Mouse (Mus musculus): ENCODE results near the gene Chka.
A peak's percentile ranks its signal among the peaks of the same experiment; 100 is the strongest.

Gene Chka

GRCm38 (mm10) chr19:3851502-3851962 lies at the start of gene Chka:
Chka (plus strand) TSS chr19:3851773.
- peak; percentile 99 for DNase-seq

GRCm38 (mm10) chr19:3805526-3805925 lies 46.0 kb upstream of the Chka start:
- DNase-seq = no peak

- DNase-seq = no peak
Observed at GRCm38 (mm10) chr19:3810536-3811233, 40.9 kb upstream of the Chka start.

GRCm38 (mm10) chr19:3814461-3814860 lies 37.1 kb upstream of the Chka start:
- no peak for DNase-seq

- DNase-seq = no peak
Observed at GRCm38 (mm10) chr19:3815824-3816223, 35.7 kb upstream of the Chka start.

- no peak for DNase-seq
Observed at GRCm38 (mm10) chr19:3819080-3819479, 32.5 kb upstream of the Chka start.

- no peak for DNase-seq
Observed at GRCm38 (mm10) chr19:3819899-3820444, 31.6 kb upstream of the Chka start.

- no peak for DNase-seq
Observed at GRCm38 (mm10) chr19:3825044-3825443, 26.5 kb upstream of the Chka start.

- DNase-seq = no peak
Observed at GRCm38 (mm10) chr19:3829863-3830262, 21.7 kb upstream of the Chka start.

- DNase-seq = no peak
Observed at GRCm38 (mm10) chr19:3831716-3832115, 19.9 kb upstream of the Chka start.

GRCm38 (mm10) chr19:3832851-3833353 lies 18.7 kb upstream of the Chka start:
- DNase-seq = peak; percentile 60

GRCm38 (mm10) chr19:3834301-3834700 lies 17.3 kb upstream of the Chka start:
- DNase-seq = no peak

GRCm38 (mm10) chr19:3836791-3837190 lies 14.8 kb upstream of the Chka start:
- DNase-seq = no peak

GRCm38 (mm10) chr19:3838931-3839330 lies 12.6 kb upstream of the Chka start:
- DNase-seq = no peak

- no peak for DNase-seq
Observed at GRCm38 (mm10) chr19:3839686-3840085, 11.9 kb upstream of the Chka start.

- DNase-seq = no peak
Observed at GRCm38 (mm10) chr19:3840214-3840651, 11.3 kb upstream of the Chka start.

GRCm38 (mm10) chr19:3840685-3841084 lies 10.9 kb upstream of the Chka start:
- no peak for DNase-seq

GRCm38 (mm10) chr19:3842359-3843148 lies 9.0 kb upstream of the Chka start:
- DNase-seq = no peak

- no peak for DNase-seq
Observed at GRCm38 (mm10) chr19:3843629-3844028, 7.9 kb upstream of the Chka start.

- no peak for DNase-seq
Observed at GRCm38 (mm10) chr19:3844836-3845235, 6.7 kb upstream of the Chka start.

GRCm38 (mm10) chr19:3845339-3845738 lies 6.2 kb upstream of the Chka start:
- no peak for DNase-seq

- no peak for DNase-seq
Observed at GRCm38 (mm10) chr19:3845803-3846406, 5.7 kb upstream of the Chka start.
